Mouse (Mus musculus) brown adipose tissue, adult 24 weeks (tissue): Measurements from ENCODE around the gene Ncoa3. TPM values are rescaled to one million over a fixed set of nuclear protein-coding genes. Genes with fewer than 3 reads are reported as not detected.

Source experiments
- H3K27ac ChIP-seq: fragments of 200-500 bp; replicated peaks from 2 replicates; pipeline ENCODE4 v1.5.1; 2012; ENCODE audit warnings: low read depth, mild to moderate bottlenecking, low read length
- H3K4me1 ChIP-seq: fragments of 200-500 bp; 2 replicates; pipeline ENCODE4 v1.6.1; 2012; ENCODE audit warnings: low read length, mixed read lengths; ENCODE audit not compliant: control insufficient read depth, insufficient read depth, insufficient read length
- H3K4me3 ChIP-seq: fragments of 200-500 bp; 2 replicates; pipeline ENCODE4 v1.5.1; 2012; ENCODE audit warnings: low read depth, mild to moderate bottlenecking, low read length, moderate library complexity; ENCODE audit not compliant: insufficient read depth
- polyA plus RNA-seq: library from polyadenylated mRNA; stranded (reverse); fragments of >200 nt; gene quantifications from 2 replicates; pipeline ENCODE4 v1.2.4, GENCODE M21; 2012; ENCODE audit not compliant: missing spikeins, insufficient read depth, insufficient read length

Ncoa3 gene
- polyA plus RNA-seq, 1 experiment, result 7.8 TPM

GRCm38 (mm10) chr2:165984891-165985290 lies 7.5 kb upstream of the Ncoa3 start:
- Histone ChIP-seq H3K4me1 (peaks cover 13% of the 10 kb centered on the region), H3K27ac (no peak overlapping the region; the same call in 1 of the 2 replicates), H3K4me3 (no peak overlapping the region)

DNA sequence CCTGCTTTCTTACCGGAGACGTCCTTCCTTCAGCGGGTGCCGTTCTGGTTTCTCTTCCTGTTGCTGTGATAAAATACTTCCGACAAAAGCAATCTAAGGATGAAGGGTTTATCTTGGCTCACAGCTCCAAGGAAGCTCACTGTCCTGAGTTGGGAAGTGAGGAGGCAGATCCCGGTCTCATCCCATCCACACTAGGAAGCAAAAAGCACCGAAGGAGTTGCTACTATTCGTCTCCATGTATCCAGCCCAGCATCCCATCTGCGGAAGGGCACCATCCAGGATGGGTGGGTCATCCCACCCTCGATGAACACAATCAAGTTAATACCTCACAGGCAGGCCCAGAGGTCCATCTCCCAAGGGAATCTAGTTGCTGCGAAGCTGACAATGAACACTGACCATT lies 6.9 kb upstream of the Ncoa3 start:
- H3K27ac ChIP-seq, result peak overlapping the region; percentile 48; the same call in 1 of the 2 replicates
- H3K4me3 ChIP-seq, result no peak overlapping the region
- peaks cover 13% of the 10 kb centered on the region for H3K4me1 ChIP-seq

GRCm38 (mm10) chr2:165986921-165987453 lies 5.4 kb upstream of the Ncoa3 start:
- peak overlapping the region; percentile 58 for H3K4me3 ChIP-seq
- H3K27ac ChIP-seq, result peak overlapping the region; percentile 80
- H3K4me1 ChIP-seq, result peaks cover 10% of the 10 kb centered on the region

DNA sequence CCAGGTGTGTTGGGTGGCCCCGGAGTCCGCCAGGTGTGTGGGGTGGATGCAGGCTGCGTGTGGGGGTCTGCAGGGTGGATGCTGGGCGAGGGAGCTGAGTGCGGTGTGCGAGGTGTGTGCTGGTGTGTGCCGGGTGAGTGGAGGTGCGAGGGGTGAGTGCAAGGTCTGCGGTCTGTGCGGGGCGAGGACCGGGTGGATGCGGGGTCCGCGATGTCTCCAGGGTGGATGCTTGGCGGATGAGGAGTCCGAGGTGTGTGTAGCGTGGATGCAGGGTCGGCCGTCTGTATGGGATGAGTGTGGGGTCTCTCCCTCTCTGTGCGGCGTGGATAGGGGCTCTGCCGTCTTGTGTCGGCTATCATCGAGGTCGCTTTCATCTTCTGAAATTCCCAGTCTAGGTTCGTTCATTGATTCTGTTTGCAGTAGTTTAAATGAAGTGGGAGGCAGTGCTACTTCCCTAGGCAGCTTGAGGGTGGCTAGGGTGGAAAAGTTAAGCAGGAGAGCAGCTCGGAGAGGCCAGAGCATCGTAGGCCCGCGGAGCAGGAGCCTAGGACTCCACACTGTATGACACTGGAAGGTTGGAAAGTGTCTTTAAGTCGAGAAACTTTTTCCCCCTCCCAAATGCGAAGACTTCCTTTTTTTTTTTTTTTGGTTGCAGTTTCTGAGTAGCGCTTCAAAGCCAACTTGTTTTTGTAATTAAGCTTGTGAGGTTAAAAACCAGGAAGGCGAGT lies 901 bp downstream of the Ncoa3 start:
- peak overlapping the region; percentile 49 for H3K27ac ChIP-seq
- peak overlapping the region; percentile 69 for H3K4me3 ChIP-seq
- H3K4me1 ChIP-seq, result peaks cover 5% of the 10 kb centered on the region

DNA sequence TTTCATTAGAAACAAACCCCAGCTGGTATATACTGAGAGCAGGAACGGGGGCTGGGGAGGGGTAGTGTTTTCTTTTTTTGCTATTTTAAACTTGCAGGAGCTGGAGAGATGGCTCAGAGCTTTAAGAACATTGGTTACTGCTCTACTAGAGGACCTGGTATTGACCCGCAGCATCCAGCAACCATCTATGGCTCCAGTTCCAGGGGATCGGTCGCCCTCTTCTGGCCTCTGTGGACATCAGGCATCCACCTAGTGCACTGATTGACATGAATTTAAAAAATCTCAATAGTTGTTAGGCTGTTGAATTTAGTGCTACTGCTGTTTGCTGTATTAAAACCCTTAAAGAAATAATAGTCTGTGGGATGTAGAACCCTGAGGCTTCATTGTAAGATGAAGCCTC lies 1.9 kb downstream of the Ncoa3 start:
- H3K4me3 ChIP-seq, result peak overlapping the region; percentile 8; the same call in 1 of the 2 replicates
- H3K4me1 ChIP-seq, result peaks cover 11% of the 10 kb centered on the region
- no peak overlapping the region for H3K27ac ChIP-seq

- peak overlapping the region; percentile 19 for H3K27ac ChIP-seq
- peaks cover 15% of the 10 kb centered on the region for H3K4me1 ChIP-seq
- H3K4me3 ChIP-seq, result no peak overlapping the region
These were observed 3.3 kb downstream of the Ncoa3 start for GRCm38 (mm10) chr2:165995711-165996110.

DNA sequence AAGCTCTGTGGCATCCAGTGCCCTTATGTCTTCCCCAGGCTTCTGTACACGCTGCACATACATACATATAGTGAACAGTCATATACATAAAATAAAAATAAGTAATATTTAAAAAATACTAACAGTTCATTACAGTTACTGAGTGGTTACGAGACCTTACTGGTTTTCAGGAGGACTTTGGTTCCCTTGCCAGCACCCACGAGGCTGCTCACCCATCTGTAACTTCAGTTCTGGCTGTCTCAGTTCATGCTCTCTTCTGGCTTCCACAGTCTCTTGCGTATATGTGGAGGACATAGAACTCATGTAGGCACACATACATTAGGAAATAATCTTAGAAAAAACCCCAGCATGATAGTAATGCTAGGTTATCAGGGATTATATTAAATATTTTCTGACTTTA lies 3.7 kb downstream of the Ncoa3 start:
- H3K4me3 ChIP-seq, result no peak overlapping the region
- H3K27ac ChIP-seq, result no peak overlapping the region
- H3K4me1 ChIP-seq, result peaks cover 17% of the 10 kb centered on the region

GRCm38 (mm10) chr2:165997256-165997967 lies 5.0 kb downstream of the Ncoa3 start:
- H3K4me1 ChIP-seq, result peaks cover 29% of the 10 kb centered on the region
- H3K4me3 ChIP-seq, result no peak overlapping the region
- H3K27ac ChIP-seq, result no peak overlapping the region

- peaks cover 28% of the 10 kb centered on the region for H3K4me1 ChIP-seq
- no peak overlapping the region for H3K4me3 ChIP-seq
- 0 out of 2 replicates have a peak overlapping the region, but pooled peaks have one; percentile 5 for H3K27ac ChIP-seq
These were observed 6.5 kb downstream of the Ncoa3 start for GRCm38 (mm10) chr2:165998969-165999368.

GRCm38 (mm10) chr2:165999790-166000189 lies 7.4 kb downstream of the Ncoa3 start:
- Histone ChIP-seq H3K27ac (peak overlapping the region; percentile 23; the same call in 1 of the 2 replicates), H3K4me3 (no peak overlapping the region), H3K4me1 (peaks cover 27% of the 10 kb centered on the region)

GRCm38 (mm10) chr2:166000242-166000641 lies 7.8 kb downstream of the Ncoa3 start:
- H3K27ac ChIP-seq, result peak overlapping the region; percentile 23; the same call in 1 of the 2 replicates
- no peak overlapping the region for H3K4me3 ChIP-seq
- H3K4me1 ChIP-seq, result peaks cover 27% of the 10 kb centered on the region

DNA sequence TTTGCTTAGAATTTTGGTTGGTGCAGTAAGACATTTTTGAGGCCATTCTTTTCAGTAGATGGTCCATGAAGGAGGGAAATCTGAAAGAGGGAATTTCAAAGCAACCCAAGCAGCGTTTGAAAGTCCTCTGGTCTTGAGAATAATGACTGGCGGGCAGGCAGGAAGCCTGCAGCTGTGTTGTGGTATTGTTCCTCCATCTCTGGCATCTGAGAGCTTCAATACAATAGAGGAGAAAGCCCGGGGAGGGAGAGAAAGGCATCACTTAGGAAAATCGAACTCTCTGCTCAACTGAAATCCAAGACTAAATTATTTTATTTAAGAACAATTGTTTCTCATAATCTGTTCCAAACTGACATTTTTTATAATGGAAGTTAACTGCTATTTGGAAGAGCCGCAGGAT lies 8.3 kb downstream of the Ncoa3 start:
- Histone ChIP-seq H3K27ac (peak overlapping the region; percentile 72; the same call in 1 of the 2 replicates), H3K4me3 (no peak overlapping the region), H3K4me1 (peaks cover 27% of the 10 kb centered on the region)

- H3K27ac ChIP-seq, result peak overlapping the region; percentile 54
- H3K4me3 ChIP-seq, result no peak overlapping the region
- peaks cover 30% of the 10 kb centered on the region for H3K4me1 ChIP-seq
These were observed 8.9 kb downstream of the Ncoa3 start for GRCm38 (mm10) chr2:166001362-166001761.

DNA sequence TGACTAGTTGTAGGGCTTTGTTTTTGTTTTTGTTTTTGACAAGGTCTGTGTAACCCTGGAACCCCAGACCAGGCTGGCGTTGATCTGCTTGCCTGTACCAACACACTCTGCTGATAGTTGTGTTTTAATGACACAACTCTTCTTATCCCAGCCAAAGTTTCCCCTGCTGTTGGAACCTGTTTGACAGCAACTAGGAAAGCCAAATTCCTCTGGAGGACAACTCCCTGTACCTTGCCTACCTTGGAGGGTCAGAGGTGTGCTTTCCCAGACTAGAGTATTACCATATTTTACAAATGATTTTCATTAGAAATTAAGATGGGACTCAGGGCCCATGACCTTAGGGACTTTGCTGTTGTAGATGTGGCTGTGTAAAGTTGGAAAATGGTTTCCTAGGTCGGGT lies 9.3 kb downstream of the Ncoa3 start:
- Histone ChIP-seq H3K4me1 (peaks cover 30% of the 10 kb centered on the region), H3K4me3 (no peak overlapping the region), H3K27ac (peak overlapping the region; percentile 54)

- H3K4me3 ChIP-seq, result no peak overlapping the region
- H3K27ac ChIP-seq, result no peak overlapping the region
- H3K4me1 ChIP-seq, result peaks cover 30% of the 10 kb centered on the region
These were observed 10.0 kb downstream of the Ncoa3 start for GRCm38 (mm10) chr2:166002429-166002828.
